Mouse (Mus musculus) spleen, adult 2 months (tissue): ENCODE measurements around the gene Trim11.
A peak's percentile ranks its signal among the peaks of the same experiment; 100 is the strongest.

ENCODE experiments used
- CTCF ChIP-seq: fragments of 200-500 bp; IDR thresholded peaks from 2 replicates; pipeline ENCODE4 v1.5.1; 2011; ENCODE audit warnings: mild to moderate bottlenecking, inconsistent platforms; ENCODE audit not compliant: insufficient read depth, insufficient read length, insufficient replicate concordance; ENCODE audit errors: extremely low read depth
- POLR2A ChIP-seq: fragments of 200-500 bp; IDR thresholded peaks from 2 replicates; pipeline ENCODE4 v1.6.1; 2011; ENCODE audit warnings: low read depth, low read length, inconsistent platforms

DNA sequence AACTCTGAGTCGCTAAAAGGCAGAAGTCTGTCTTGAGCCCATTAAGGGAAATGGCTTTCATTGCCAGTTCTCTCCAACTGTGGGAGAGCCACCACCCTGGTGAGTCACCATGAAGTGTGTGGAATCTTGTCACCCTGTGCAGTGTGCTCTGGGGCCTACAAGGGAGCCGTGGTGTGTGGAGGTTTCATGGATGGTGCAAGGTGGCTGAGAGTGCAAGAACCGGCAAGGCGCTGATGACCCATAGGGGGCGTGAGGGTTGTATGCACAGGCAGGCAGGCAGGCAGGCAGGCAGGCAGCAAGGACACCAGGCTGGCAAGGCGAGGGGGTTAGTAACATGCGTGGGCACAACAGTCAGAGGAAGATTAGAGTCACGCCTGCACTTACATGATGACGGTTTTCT is 37.2 kb downstream of the Trim11 start:
- TF ChIP-seq POLR2A (no peak), CTCF (0 out of 2 replicates have a peak, but pooled peaks have one; percentile 9)
